Mouse (Mus musculus) spleen, postnatal 0 days (tissue): Measurements from ENCODE around the gene Zfp422. TPM values are rescaled to one million over a fixed set of nuclear protein-coding genes. Genes with fewer than 3 reads are reported as not detected.

ENCODE experiments used
- polyA plus RNA-seq: library from polyadenylated mRNA; unstranded; fragments of >200 nt; fragmentation: Nextera tagmentation; extraction: Ambion mirVana; gene quantifications from 2 replicates; pipeline ENCODE4 v1.2.1, GENCODE M21; 2015

The Zfp422 gene
- polyA plus RNA-seq: 26.8 and 37.4 TPM in 2 replicates

GRCm38 (mm10) chr6:116628539-116629171, at the start of gene Zfp422:
Gene Zfp422, minus strand, starts transcription at chr6:116628999.

GRCm38 (mm10) chr6:116673471-116674282, 44.9 kb upstream of the Zfp422 start, which contains the start of gene Rassf4:
Gene Rassf4, minus strand, starts transcription at chr6:116673952.

GRCm38 (mm10) chr6:116650406-116650805, 21.6 kb upstream of the Zfp422 start, which contains the start of gene Depp1:
Gene Depp1, plus strand, starts transcription at chr6:116650609.

GRCm38 (mm10) chr6:116584095-116584494, 44.7 kb downstream of the Zfp422 start, which contains the start of gene Olfr215:
Gene Olfr215, minus strand, starts transcription at chr6:116584195.

Other genes starting within 250 kb of the Zfp422 start
- 14.9 and 20.7 TPM in 2 replicates for gene Alox5, start 167.8 kb downstream of the Zfp422 start, polyA plus RNA-seq
- not detected in 2 replicates for gene Olfr211, start 139.9 kb downstream of the Zfp422 start, polyA plus RNA-seq
- gene Olfr212, start 122.5 kb downstream of the Zfp422 start, polyA plus RNA-seq: not detected in 2 replicates
- gene Olfr213, start 90.5 kb downstream of the Zfp422 start, polyA plus RNA-seq: not detected in 2 replicates
- 0.44 and 0.46 TPM in 2 replicates for gene Gm5580, start 77.9 kb downstream of the Zfp422 start, polyA plus RNA-seq
- not detected in 2 replicates for gene Olfr214, start 74.8 kb downstream of the Zfp422 start, polyA plus RNA-seq
- not detected in 2 replicates for gene Olfr215, start 44.8 kb downstream of the Zfp422 start, polyA plus RNA-seq
- gene Depp1, start 21.6 kb upstream of the Zfp422 start, polyA plus RNA-seq: 6.7 and 7.2 TPM in 2 replicates
- 9.6 and 12.2 TPM in 2 replicates for gene Rassf4, start 45.0 kb upstream of the Zfp422 start, polyA plus RNA-seq
- gene Tmem72, start 87.9 kb upstream of the Zfp422 start, polyA plus RNA-seq: 0.02 and 0.04 TPM in 2 replicates